Mouse (Mus musculus) ovary, postnatal 14 days (tissue): Measurements from ENCODE around the gene Gpr182.
"Not testable (repeated sequence)": the region's sequence is repeated elsewhere in the genome, so short reads cannot be mapped to it uniquely, and the experiment has no call there.

Source experiments
- DNase-seq: peaks from one replicate; pipeline ENCODE4 v3.0.0; 2022; ENCODE audit warnings: low spot score

The Gpr182 gene

DNA sequence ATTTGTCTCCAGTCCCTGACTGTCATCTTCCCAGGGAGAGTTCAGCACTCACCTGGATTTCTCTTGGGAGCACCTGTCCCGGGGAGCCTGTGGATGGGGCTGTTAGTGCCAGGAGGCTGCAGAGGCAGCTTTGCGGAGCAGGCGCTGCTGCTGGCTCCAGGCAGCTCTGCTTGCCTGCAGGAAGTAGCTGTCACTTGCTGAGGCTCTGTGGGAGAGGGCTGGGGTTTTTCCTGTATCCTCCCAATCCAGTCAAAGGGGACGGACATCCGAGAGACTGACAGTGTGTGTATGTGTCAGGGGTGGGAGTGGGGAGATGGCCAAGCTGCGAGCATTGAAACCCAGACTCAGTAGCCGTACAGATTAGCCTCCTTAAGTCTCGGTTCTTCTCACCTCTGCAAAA is at the start of gene Gpr182:
Gene Gpr182, minus strand, starts transcription at position 185 of the 400 bp plus-strand sequence.
- DNase-seq: no peak

- no peak for DNase-seq
Observed at GRCm38 (mm10) chr10:127800891-127801290, 49.4 kb upstream of the Gpr182 start, which contains the start of gene Rdh16. Gene Rdh16 (plus strand): TSS chr10:127801152.

DNA sequence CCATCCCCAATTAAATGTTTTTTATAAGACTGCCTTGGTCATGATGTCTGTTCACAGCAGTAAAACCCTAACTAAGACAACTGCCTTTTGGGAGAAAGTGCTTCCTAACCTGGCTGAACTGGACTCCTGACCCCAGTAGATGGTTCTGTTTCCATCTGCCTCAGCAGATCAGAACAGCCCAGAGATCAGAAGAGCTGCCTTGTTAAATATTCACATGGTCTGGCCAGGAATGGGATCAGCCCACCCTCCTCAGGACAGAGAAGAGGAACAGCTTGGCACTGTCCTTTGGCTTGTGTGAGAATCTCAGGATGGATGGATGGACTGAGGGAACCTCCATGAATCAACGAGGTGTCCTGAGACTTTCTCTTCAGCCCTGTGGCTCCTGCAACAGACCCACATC is 47.8 kb upstream of the Gpr182 start:
- DNase-seq: no peak

- DNase-seq: not testable (repeated sequence)
Observed at GRCm38 (mm10) chr10:127785411-127785810, 33.9 kb upstream of the Gpr182 start.

DNA sequence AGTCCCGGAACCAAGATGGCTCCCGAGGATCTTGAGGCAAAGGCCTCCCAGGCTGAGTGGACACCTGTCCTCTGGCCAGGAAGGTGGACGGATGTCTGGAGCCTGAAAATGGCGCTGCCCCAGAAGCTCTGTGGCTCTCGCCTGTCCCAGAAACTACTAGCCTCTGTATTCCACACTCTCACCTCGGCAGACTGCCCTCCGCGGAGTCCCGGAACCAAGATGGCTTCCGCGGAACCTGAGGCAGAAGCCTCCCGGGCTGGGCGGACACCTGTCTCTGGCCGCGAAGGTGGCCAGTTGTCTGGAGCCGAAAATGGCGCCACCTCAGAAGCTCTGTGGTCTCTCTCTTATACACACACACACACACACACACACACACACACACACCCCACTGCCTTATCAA is 30.8 kb upstream of the Gpr182 start:
- DNase-seq: not testable (repeated sequence)

- DNase-seq: no peak
Observed at GRCm38 (mm10) chr10:127776011-127776410, 24.5 kb upstream of the Gpr182 start, which contains the start of gene Rdh9. Gene Rdh9 (plus strand): TSS chr10:127776386.

- no peak for DNase-seq
Observed at GRCm38 (mm10) chr10:127766564-127766963, 15.0 kb upstream of the Gpr182 start.

DNA sequence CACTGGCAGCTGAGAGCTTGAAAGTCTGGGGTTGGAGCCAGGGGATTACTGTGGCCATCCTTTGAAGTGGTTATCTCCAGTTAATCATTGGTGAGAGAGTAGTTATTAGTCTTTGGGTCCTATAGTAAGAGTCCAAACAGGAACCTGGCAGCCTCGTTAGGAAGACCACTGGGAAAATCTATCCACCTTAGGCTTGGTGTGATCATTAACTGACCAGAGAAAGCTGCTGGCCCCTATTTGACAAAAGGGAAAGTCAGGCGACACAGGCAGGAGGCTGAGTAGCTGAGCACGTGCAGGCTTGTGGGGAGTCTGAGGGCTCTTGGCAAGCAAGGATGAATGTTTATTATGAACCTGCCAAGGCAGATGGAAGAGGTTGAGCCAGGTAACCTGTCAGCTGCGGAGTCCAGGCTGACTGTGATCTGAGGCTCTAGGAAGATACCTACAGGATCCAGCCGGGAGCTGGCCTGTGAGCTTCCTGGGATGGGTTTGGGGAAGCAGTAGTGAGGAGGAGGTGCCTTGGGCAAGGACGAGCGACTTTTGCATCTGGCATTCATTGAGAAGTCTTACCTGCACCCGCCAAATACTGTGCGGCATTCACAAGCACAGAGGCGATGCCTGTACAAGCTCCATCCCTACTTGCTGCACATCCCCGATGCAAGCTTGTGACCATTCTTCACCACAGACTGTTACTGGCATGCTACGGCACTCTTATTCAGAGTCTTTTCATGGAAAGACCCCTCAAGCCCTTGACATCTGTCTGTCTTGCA is 12.6 kb upstream of the Gpr182 start:
- no peak for DNase-seq

- DNase-seq: not testable (repeated sequence)
Observed at GRCm38 (mm10) chr10:127762926-127763325, 11.4 kb upstream of the Gpr182 start.

- DNase-seq: no peak
Observed at GRCm38 (mm10) chr10:127759181-127760110, 7.9 kb upstream of the Gpr182 start, which contains the start of the genes Rdh1 and Rdh16f1. Gene Rdh1 (plus strand): TSS chr10:127759721. Gene Rdh16f1 (plus strand): TSS chr10:127759787.

- no peak for DNase-seq
Observed at GRCm38 (mm10) chr10:127755770-127756468, 4.4 kb upstream of the Gpr182 start.

DNA sequence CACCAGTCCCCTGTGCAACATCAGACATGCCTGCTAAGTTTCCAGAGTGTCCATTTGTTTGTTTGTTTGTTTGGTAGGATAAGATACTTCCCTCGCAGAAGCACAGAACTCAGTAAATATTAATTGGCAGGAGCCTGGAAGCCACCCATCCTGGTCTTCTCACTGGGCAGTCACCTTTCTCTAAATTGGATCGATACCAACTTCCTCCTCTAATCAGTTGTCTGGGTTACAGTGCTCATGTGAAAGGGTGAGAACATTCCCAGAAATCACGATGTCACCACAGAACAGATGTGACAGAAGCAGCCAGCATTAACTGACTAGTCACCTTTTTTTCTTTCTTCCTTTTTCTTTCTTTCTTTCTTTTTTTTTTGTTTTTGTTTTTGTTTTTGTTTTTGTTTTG is 3.7 kb upstream of the Gpr182 start:
- no peak for DNase-seq

- no peak for DNase-seq
Observed at GRCm38 (mm10) chr10:127754566-127755166, 3.1 kb upstream of the Gpr182 start.

DNA sequence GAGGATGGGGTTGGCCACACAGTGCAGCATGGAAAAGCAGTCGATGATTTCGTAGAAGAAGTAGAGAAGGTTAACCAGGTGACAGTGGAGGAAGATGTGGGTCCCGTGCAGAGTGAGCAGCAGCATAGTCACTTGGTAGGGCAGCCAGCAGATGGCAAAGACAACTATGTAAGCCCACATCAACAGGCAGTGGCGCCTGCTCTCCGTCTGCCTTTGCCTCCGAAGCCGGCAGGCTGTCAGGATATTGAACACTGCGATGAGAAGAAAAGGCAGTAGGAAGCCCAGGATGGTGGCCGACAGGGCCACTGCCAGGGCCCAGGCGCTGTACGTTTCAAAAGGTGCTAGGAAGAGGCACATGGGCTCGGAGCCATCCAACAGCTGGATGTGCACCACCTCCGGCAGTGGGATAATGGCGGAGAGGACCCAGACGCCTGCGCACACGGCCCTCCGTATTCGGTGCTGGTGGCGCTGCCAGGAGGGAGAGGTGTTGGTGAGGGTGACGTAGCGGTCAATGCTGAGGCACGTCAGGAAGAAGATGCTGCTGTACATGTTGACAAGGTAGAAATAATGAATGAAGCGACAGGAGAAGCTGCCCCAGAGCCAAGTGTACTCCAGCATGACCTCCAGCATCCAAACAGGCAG is 1.3 kb downstream of the Gpr182 start:
- no peak for DNase-seq

DNA sequence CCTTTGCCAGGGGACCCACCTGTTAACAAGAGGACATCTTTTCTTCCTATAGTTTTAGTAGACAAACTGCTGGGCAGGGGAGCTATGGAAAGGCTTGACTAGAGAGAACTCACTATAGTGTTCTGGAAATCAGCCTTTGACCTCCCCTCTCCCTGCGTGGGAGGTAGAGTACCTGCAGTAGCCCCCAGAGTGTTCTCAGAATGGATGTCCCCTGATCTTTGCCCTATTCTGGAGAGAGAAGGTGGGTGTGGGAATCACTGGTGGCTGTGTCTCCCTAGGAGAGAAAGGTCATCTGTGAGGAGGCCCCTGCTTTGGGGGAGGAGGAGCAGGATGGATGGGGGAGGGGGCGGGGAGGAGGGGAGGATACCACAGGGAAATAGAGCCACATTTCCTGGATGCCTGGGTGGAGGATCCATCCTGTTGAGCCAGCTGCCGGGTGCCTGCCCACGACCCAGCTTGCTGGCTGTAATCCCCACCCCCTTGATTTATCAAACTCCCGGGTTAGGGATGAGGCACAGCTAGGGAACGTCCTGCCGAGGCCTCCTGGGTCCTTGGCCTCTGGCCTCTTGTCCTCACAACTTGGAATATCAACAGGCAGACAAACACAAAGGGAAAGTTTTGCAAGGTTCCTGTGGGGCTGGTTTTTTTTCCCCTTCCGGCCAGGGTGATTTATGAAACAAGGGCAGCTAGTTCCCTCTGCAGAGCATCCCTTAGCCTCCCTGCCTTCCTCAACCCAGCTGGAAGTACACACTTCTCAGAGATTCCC is 2.5 kb downstream of the Gpr182 start:
- no peak for DNase-seq

DNA sequence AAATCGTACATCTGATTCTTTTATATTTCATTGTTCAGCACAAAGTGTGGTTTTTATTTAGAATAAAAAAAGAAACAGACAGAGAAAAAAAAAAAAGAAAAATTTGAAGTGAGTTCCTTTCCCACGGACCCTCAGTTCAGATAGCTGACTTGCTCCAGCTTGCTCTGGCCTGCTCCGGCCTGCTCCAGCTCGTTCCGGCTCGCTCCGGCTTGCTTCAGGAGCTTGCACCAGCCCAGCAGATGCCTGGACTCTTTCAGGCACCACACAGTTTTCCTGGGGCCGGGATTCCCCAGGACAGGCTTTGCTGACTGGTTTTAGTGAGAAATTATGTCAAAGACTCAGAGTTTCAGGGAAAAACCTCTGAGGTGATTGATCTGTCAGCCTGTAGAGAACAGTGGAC is 4.3 kb downstream of the Gpr182 start:
- no peak for DNase-seq

DNA sequence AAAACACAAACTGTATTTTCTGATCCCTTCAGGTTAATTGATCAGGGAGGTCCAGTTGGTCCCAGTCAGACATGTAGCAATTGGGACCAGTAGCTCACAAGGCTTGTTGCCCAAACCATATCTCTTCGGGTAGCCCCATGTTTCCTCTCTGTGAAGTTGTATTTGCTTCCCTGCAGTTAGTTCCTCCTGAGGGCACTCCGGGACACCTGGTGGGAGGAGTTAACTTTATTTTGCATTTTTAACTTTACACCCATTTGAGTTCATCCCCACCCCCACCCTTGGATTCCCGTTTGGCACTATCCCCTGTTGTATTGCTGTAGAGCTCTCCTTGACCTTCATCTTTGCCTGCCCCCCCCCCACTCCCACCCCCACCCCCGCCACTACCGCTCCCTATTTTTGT is 5.6 kb downstream of the Gpr182 start:
- DNase-seq: no peak

DNA sequence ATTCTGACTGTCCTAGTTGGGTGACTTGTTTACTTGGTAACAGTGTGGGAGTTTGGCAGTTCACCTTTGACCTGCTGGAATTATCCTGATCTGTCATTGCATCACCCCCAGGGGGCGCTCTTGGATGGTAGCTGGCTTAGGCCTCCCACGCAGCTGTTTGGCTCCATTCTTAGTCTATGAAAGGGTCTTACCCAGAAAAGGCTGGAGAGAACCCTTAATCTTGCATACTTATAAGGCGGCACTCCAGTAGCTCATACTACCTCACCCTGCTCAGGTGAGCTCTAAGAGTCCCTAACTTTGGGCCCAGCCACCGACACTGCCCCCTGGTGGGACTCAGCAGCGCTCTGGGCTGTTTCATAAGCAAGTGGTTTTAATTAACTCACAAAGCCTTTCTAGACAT is 6.9 kb downstream of the Gpr182 start:
- no peak for DNase-seq

- no peak for DNase-seq
Observed at GRCm38 (mm10) chr10:127739661-127740161, 11.8 kb downstream of the Gpr182 start.

- peak; percentile 77 for DNase-seq
Observed at GRCm38 (mm10) chr10:127739083-127739660, 12.4 kb downstream of the Gpr182 start, which contains the start of gene Zbtb39. Gene Zbtb39 (plus strand): TSS chr10:127739538.
